Mouse (Mus musculus): ENCODE data around the gene Atp6v1e1. TPM values are rescaled to one million over a fixed set of nuclear protein-coding genes. Genes with fewer than 3 reads are reported as not detected.
"Not testable (repeated sequence)": the region's sequence is repeated elsewhere in the genome, so short reads cannot be mapped to it uniquely, and the experiment has no call there.

The Atp6v1e1 gene
- polyA plus RNA-seq (2016; fragmentation: Nextera tagmentation; extraction: Ambion mirVana), result 123 and 133 TPM in 2 replicates

- DNase-seq (ENCODE audit: low spot score), result peak; percentile 94
- H3K9me3 ChIP-seq (replicated peaks), result peaks cover 6% of the 10 kb centered on the region; the same call in 1 of the 2 replicates
- peak within 1 kb of the TSS; percentile 88 for H3K27ac ChIP-seq (replicated peaks)
- H3K36me3 ChIP-seq, result peaks cover 29% of the 10 kb centered on the region
- peaks cover 18% of the 10 kb centered on the region for H3K4me1 ChIP-seq
- under 1% methylated on average over 41 of the region's 41 CpGs for WGBS
- H3K4me3 ChIP-seq, result peak within 1 kb of the TSS; percentile 96
- H3K27me3 ChIP-seq (ENCODE audit: low read depth, poor library complexity, severe bottlenecking), result no peaks in the 10 kb centered on the region
These were observed at the start of gene Atp6v1e1 for GRCm38 (mm10) chr6:120822307-120822928. Gene Atp6v1e1, minus strand, starts transcription at chr6:120822793.

GRCm38 (mm10) chr6:120871286-120871685, 48.7 kb upstream of the Atp6v1e1 start:
- no peak overlapping the region for H3K27ac ChIP-seq (replicated peaks)
- DNase-seq (ENCODE audit: low spot score), result no peak
- H3K9me3 ChIP-seq (replicated peaks), result no peaks in the 10 kb centered on the region
- no peaks in the 10 kb centered on the region for H3K27me3 ChIP-seq (ENCODE audit: low read depth, poor library complexity, severe bottlenecking)
- WGBS, result 87% methylated on average over 2 of the region's 2 CpGs
- peaks cover 49% of the 10 kb centered on the region for H3K36me3 ChIP-seq
- H3K4me3 ChIP-seq, result no peak overlapping the region
- H3K4me1 ChIP-seq, result no peaks in the 10 kb centered on the region

- Histone ChIP-seq H3K27ac (replicated peaks) (no peak overlapping the region), H3K4me1 (no peaks in the 10 kb centered on the region), H3K36me3 (peaks cover 60% of the 10 kb centered on the region), H3K27me3 (ENCODE audit: low read depth, poor library complexity, severe bottlenecking) (no peaks in the 10 kb centered on the region), H3K4me3 (no peak overlapping the region), H3K9me3 (replicated peaks) (no peaks in the 10 kb centered on the region)
- WGBS, result 86% methylated on average over 1 of the region's 1 CpGs
- DNase-seq (ENCODE audit: low spot score), result no peak
These were observed 46.2 kb upstream of the Atp6v1e1 start for GRCm38 (mm10) chr6:120868824-120869223.

- no peak for DNase-seq (ENCODE audit: low spot score)
- WGBS, result 90% methylated on average over 9 of the region's 9 CpGs
- no peaks in the 10 kb centered on the region for H3K9me3 ChIP-seq (replicated peaks)
These were observed 43.6 kb upstream of the Atp6v1e1 start for GRCm38 (mm10) chr6:120866051-120866814.

GRCm38 (mm10) chr6:120860079-120860478, 37.5 kb upstream of the Atp6v1e1 start:
- H3K27ac ChIP-seq (replicated peaks), result no peak overlapping the region
- peaks cover 16% of the 10 kb centered on the region for H3K4me1 ChIP-seq
- no peak for DNase-seq (ENCODE audit: low spot score)
- H3K9me3 ChIP-seq (replicated peaks), result no peaks in the 10 kb centered on the region; the same call in 1 of the 2 replicates
- no peak overlapping the region for H3K4me3 ChIP-seq
- H3K36me3 ChIP-seq, result peaks cover 57% of the 10 kb centered on the region
- H3K27me3 ChIP-seq (ENCODE audit: low read depth, poor library complexity, severe bottlenecking), result no peaks in the 10 kb centered on the region
- 97% methylated on average over 3 of the region's 3 CpGs for WGBS

More at GRCm38 (mm10) chr6:120866051-120866814, 43.6 kb upstream of the Atp6v1e1 start:
- Histone ChIP-seq H3K27ac (replicated peaks) (no peak overlapping the region), H3K36me3 (peaks cover 63% of the 10 kb centered on the region), H3K27me3 (ENCODE audit: low read depth, poor library complexity, severe bottlenecking) (no peaks in the 10 kb centered on the region), H3K4me3 (no peak overlapping the region), H3K4me1 (no peaks in the 10 kb centered on the region)

- peak; percentile 45 for DNase-seq (ENCODE audit: low spot score)
- no peak overlapping the region for H3K27ac ChIP-seq (replicated peaks)
- WGBS, result 48% methylated on average over 8 of the region's 8 CpGs
- no peaks in the 10 kb centered on the region; the same call in 1 of the 2 replicates for H3K9me3 ChIP-seq (replicated peaks)
- H3K27me3 ChIP-seq (ENCODE audit: low read depth, poor library complexity, severe bottlenecking), result no peaks in the 10 kb centered on the region
- H3K4me1 ChIP-seq, result peaks cover 16% of the 10 kb centered on the region
- H3K4me3 ChIP-seq, result no peak overlapping the region
- H3K36me3 ChIP-seq, result peaks cover 54% of the 10 kb centered on the region
These were observed 35.7 kb upstream of the Atp6v1e1 start for GRCm38 (mm10) chr6:120858217-120858711.

- H3K4me3 ChIP-seq, result no peak overlapping the region
- no peaks in the 10 kb centered on the region; the same call in 1 of the 2 replicates for H3K9me3 ChIP-seq (replicated peaks)
- WGBS, result 88% methylated on average over 10 of the region's 10 CpGs
- no peak overlapping the region for H3K27ac ChIP-seq (replicated peaks)
- H3K27me3 ChIP-seq (ENCODE audit: low read depth, poor library complexity, severe bottlenecking), result no peaks in the 10 kb centered on the region
- H3K4me1 ChIP-seq, result peaks cover 16% of the 10 kb centered on the region
- no peak for DNase-seq (ENCODE audit: low spot score)
- H3K36me3 ChIP-seq, result peaks cover 62% of the 10 kb centered on the region
These were observed 31.8 kb upstream of the Atp6v1e1 start for GRCm38 (mm10) chr6:120854413-120854812.

- not testable (repeated sequence) for H3K27ac ChIP-seq (replicated peaks); H3K4me1 ChIP-seq; H3K4me3 ChIP-seq; DNase-seq (ENCODE audit: low spot score); H3K9me3 ChIP-seq (replicated peaks); H3K27me3 ChIP-seq (ENCODE audit: low read depth, poor library complexity, severe bottlenecking)
- peaks cover 73% of the 10 kb centered on the region for H3K36me3 ChIP-seq
These were observed 28.1 kb upstream of the Atp6v1e1 start for GRCm38 (mm10) chr6:120850720-120851119.

- Histone ChIP-seq H3K27me3 (ENCODE audit: low read depth, poor library complexity, severe bottlenecking) (no peaks in the 10 kb centered on the region), H3K36me3 (peaks cover 35% of the 10 kb centered on the region), H3K27ac (replicated peaks) (no peak overlapping the region), H3K4me3 (no peak overlapping the region), H3K9me3 (replicated peaks) (no peaks in the 10 kb centered on the region), H3K4me1 (peaks cover 11% of the 10 kb centered on the region)
- DNase-seq (ENCODE audit: low spot score), result no peak
- WGBS, result 97% methylated on average over 5 of the region's 5 CpGs
These were observed 19.2 kb upstream of the Atp6v1e1 start for GRCm38 (mm10) chr6:120841754-120842153.

- peaks cover 35% of the 10 kb centered on the region for H3K36me3 ChIP-seq
- no peak overlapping the region for H3K27ac ChIP-seq (replicated peaks)
- no peak overlapping the region for H3K4me3 ChIP-seq
- no peak for DNase-seq (ENCODE audit: low spot score)
- WGBS, result 92% methylated on average over 7 of the region's 7 CpGs
- no peaks in the 10 kb centered on the region for H3K9me3 ChIP-seq (replicated peaks)
- H3K4me1 ChIP-seq, result peaks cover 17% of the 10 kb centered on the region
- H3K27me3 ChIP-seq (ENCODE audit: low read depth, poor library complexity, severe bottlenecking), result no peaks in the 10 kb centered on the region
These were observed 17.7 kb upstream of the Atp6v1e1 start for GRCm38 (mm10) chr6:120840258-120840657.

GRCm38 (mm10) chr6:120837152-120837530, 14.5 kb upstream of the Atp6v1e1 start:
- Histone ChIP-seq H3K27ac (replicated peaks) (peak overlapping the region; percentile 98), H3K27me3 (ENCODE audit: low read depth, poor library complexity, severe bottlenecking) (no peaks in the 10 kb centered on the region), H3K9me3 (replicated peaks) (no peaks in the 10 kb centered on the region), H3K4me3 (peak overlapping the region; percentile 93), H3K36me3 (peaks cover 27% of the 10 kb centered on the region), H3K4me1 (peaks cover 17% of the 10 kb centered on the region)
- DNase-seq (ENCODE audit: low spot score), result no peak
- 70% methylated on average over 1 of the region's 1 CpGs for WGBS

- WGBS, result 5% methylated on average over 37 of the region's 37 CpGs
- peak overlapping the region; percentile 98 for H3K27ac ChIP-seq (replicated peaks)
These were observed 14.0 kb upstream of the Atp6v1e1 start for GRCm38 (mm10) chr6:120836389-120837151.

More at GRCm38 (mm10) chr6:120836389-120837151, 14.0 kb upstream of the Atp6v1e1 start:
- Histone ChIP-seq H3K27me3 (ENCODE audit: low read depth, poor library complexity, severe bottlenecking) (no peaks in the 10 kb centered on the region), H3K9me3 (replicated peaks) (no peaks in the 10 kb centered on the region), H3K36me3 (peaks cover 27% of the 10 kb centered on the region), H3K4me3 (peak overlapping the region; percentile 93), H3K4me1 (peaks cover 17% of the 10 kb centered on the region)
- no peak for DNase-seq (ENCODE audit: low spot score)
